ENCODE assay signal across 21 mouse cellular contexts in the genomic region with DNA sequence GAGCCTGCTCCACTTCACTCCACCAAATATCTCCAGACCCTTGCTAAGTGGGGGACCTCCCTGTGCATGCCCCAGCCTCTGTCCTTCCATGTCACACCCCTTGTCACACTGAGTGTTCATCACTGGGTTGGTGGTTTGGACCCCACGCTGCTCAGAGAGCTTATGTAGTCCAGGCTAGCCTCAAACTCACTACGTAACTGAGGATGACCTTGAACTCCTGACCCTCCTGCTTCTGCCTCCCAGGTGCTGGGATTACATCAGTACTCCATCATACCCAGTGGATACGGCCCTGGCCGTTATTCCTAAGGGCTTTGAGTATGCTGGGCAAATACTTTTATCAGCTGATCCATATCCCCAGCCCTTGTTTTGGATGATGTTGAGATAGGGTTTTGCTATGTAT. TPM values are rescaled to one million over a fixed set of nuclear protein-coding genes. Genes with fewer than 3 reads are reported as not detected.
A peak's percentile ranks its signal among the peaks of the same experiment; 100 is the strongest.
DNase-seq lines count a peak whose midpoint lies in the region; ATAC-seq and TF ChIP-seq lines count a peak whose summit lies in the region.
"Had no signal": no experiment of that assay in that cellular context is flagged by ENCODE, and none has a peak within 500 bp of the region (broad histone marks: within the 10 kb centered on the region; RNA-seq: fewer than 3 reads in every experiment).

No protein-coding gene starts in this region.

- H3K4me1 ChIP-seq in heart, embryonic 14.5 days (ENCODE audit: control insufficient read depth in 2 of 2, insufficient read depth in 2 of 2, low read length in 2 of 2): peaks cover 61 to 77% of the 10 kb centered on the region in 2 experiments
- H3K4me1 ChIP-seq in lung, embryonic 15.5 days: peaks cover 74% of the 10 kb centered on the region
- peaks cover 42% of the 10 kb centered on the region for H3K4me1 ChIP-seq in lung, postnatal 0 days (ENCODE audit: insufficient read depth, low read depth, low read length)
- peaks cover 78% of the 10 kb centered on the region for H3K4me1 ChIP-seq in embryonic facial prominence, embryonic 10.5 days
- peaks cover 71% of the 10 kb centered on the region for H3K4me1 ChIP-seq in limb, embryonic 13.5 days
- peaks cover 25% of the 10 kb centered on the region for H3K4me1 ChIP-seq in stomach, postnatal 0 days (replicated peaks; ENCODE audit: control insufficient read depth, insufficient read depth)

- no peak for DNase-seq in heart, postnatal 14 days
- DNase-seq in lung, postnatal 0 days (ENCODE audit: low spot score): no peak
- no peak for DNase-seq in embryonic facial prominence, embryonic 10.5 days (ENCODE audit: low spot score)
- DNase-seq in stomach, postnatal 0 days (ENCODE audit: low spot score): no peak
- DNase-seq in spleen, adult 18-20 months: no peak
- DNase-seq: cerebellum, adult 11 months; left cerebral cortex, postnatal 4 days; midbrain, embryonic 14.5 days had no signal

- H3K27ac ChIP-seq in heart, embryonic 14.5 days (replicated peaks in 1 of 2; ENCODE audit: control insufficient read depth in 1 of 2, insufficient read depth in 1 of 2, low read depth in 2 of 2, low read length in 2 of 2): peak overlapping the region; percentile 19 to 96; a peak in 3 of 4 replicates
- H3K27ac ChIP-seq in lung, embryonic 15.5 days: peak overlapping the region; percentile 69
- H3K27ac ChIP-seq in lung, postnatal 0 days (ENCODE audit: low read length): no peak overlapping the region
- peak overlapping the region; percentile 36; the same call in 1 of the 2 replicates for H3K27ac ChIP-seq in embryonic facial prominence, embryonic 10.5 days (replicated peaks)
- peak overlapping the region; percentile 28; the same call in 1 of the 2 replicates for H3K27ac ChIP-seq in limb, embryonic 13.5 days
- no peak overlapping the region; the same call in 1 of the 2 replicates for H3K27ac ChIP-seq in stomach, postnatal 0 days (replicated peaks)
- H3K27ac ChIP-seq: intestine, embryonic 15.5 days had no signal

- H3K4me3 ChIP-seq in heart, embryonic 14.5 days (ENCODE audit: control insufficient read depth in 1 of 2, insufficient read depth in 1 of 2, low read depth in 1 of 2, low read length in 2 of 2): no peak overlapping the region
- H3K4me3 ChIP-seq in lung, embryonic 15.5 days: no peak overlapping the region
- no peak overlapping the region for H3K4me3 ChIP-seq in lung, postnatal 0 days (ENCODE audit: low read depth, low read length)
- H3K4me3 ChIP-seq in embryonic facial prominence, embryonic 10.5 days: no peak overlapping the region
- H3K4me3 ChIP-seq in limb, embryonic 13.5 days: no peak overlapping the region
- no peak overlapping the region for H3K4me3 ChIP-seq in stomach, postnatal 0 days (ENCODE audit: low read depth, low read length)
- H3K4me3 ChIP-seq: intestine, embryonic 15.5 days had no signal

- intact Hi-C loops in heart, postnatal 14 days (cut with DNase I): no loop called here

- H3K9ac ChIP-seq in heart, embryonic 14.5 days (ENCODE audit: low read length): no peak overlapping the region; the same call in 1 of the 2 replicates
- H3K9ac ChIP-seq in lung, embryonic 15.5 days: no peak overlapping the region
- H3K9ac ChIP-seq in lung, postnatal 0 days (replicated peaks; ENCODE audit: low read depth): no peak overlapping the region
- no peak overlapping the region for H3K9ac ChIP-seq in limb, embryonic 13.5 days
- no peak overlapping the region for H3K9ac ChIP-seq in stomach, postnatal 0 days (ENCODE audit: low read length)
- H3K9ac ChIP-seq: intestine, embryonic 15.5 days had no signal

- no peak for ATAC-seq in heart, embryonic 14.5 days (ENCODE audit: insufficient number of reproducible peaks, insufficient read depth, low FRiP score, low read depth)
- no peak for ATAC-seq in lung, embryonic 15.5 days (ENCODE audit: borderline replicate concordance, extremely low read depth, low FRiP score, low TSS enrichment)
- no peak for ATAC-seq in lung, postnatal 0 days
- no peak for ATAC-seq in limb, embryonic 13.5 days (ENCODE audit: low FRiP score, low read depth)
- ATAC-seq in stomach, postnatal 0 days (ENCODE audit: low FRiP score, low TSS enrichment): no peak
- ATAC-seq: CD4-positive, CD25-positive, alpha-beta regulatory T cell, adult 4 months; forebrain, embryonic 14.5 days; intestine, embryonic 15.5 days had no signal

- TF ChIP-seq EP300 in lung, postnatal 0 days (IDR thresholded peaks at IDR 0.05): no peak
- TF ChIP-seq EP300 in stomach, postnatal 0 days (optimal IDR thresholded peaks at IDR 0.05): no peak

- TF ChIP-seq CTCF in lung, postnatal 0 days (IDR thresholded peaks at IDR 0.05): no peak
- no peak for TF ChIP-seq CTCF in stomach, postnatal 0 days (IDR thresholded peaks at IDR 0.05; ENCODE audit: low read depth)

- H3K4me2 ChIP-seq in heart, embryonic 14.5 days (ENCODE audit: low read length): no peak overlapping the region
- no peak overlapping the region for H3K4me2 ChIP-seq in lung, embryonic 15.5 days
- H3K4me2 ChIP-seq in lung, postnatal 0 days (replicated peaks; ENCODE audit: low read depth, low read length): no peak overlapping the region
- no peak overlapping the region for H3K4me2 ChIP-seq in limb, embryonic 13.5 days (replicated peaks)
- no peak overlapping the region for H3K4me2 ChIP-seq in stomach, postnatal 0 days (replicated peaks; ENCODE audit: low read depth)
- H3K4me2 ChIP-seq: intestine, embryonic 15.5 days had no signal

- WGBS in heart, embryonic 14.5 days: 80% methylated on average over 4 of the region's 4 CpGs
- 72% methylated on average over 4 of the region's 4 CpGs for WGBS in lung, embryonic 15.5 days
- 69% methylated on average over 4 of the region's 4 CpGs for WGBS in lung, postnatal 0 days
- 91% methylated on average over 4 of the region's 4 CpGs for WGBS in embryonic facial prominence, embryonic 10.5 days
- 85% methylated on average over 4 of the region's 4 CpGs for WGBS in limb, embryonic 13.5 days
- 75% methylated on average over 4 of the region's 4 CpGs for WGBS in stomach, postnatal 0 days

- H3K36me3 ChIP-seq in heart, embryonic 14.5 days (ENCODE audit: control insufficient read depth, insufficient read depth, low read length): 0 out of 2 replicates have a peak, but pooled peaks cover 8% of the 10 kb centered on the region
- H3K36me3 ChIP-seq in lung, embryonic 15.5 days: no peaks in the 10 kb centered on the region
- H3K36me3 ChIP-seq in lung, postnatal 0 days (ENCODE audit: insufficient read depth, low read length): no peaks in the 10 kb centered on the region
- H3K36me3 ChIP-seq in embryonic facial prominence, embryonic 10.5 days (replicated peaks): peaks cover 3% of the 10 kb centered on the region; the same call in 1 of the 2 replicates
- 0 out of 2 replicates have a peak, but pooled peaks cover 5% of the 10 kb centered on the region for H3K36me3 ChIP-seq in limb, embryonic 13.5 days
- H3K36me3 ChIP-seq in stomach, postnatal 0 days (ENCODE audit: control insufficient read depth, insufficient read depth, low read length): no peaks in the 10 kb centered on the region; the same call in 1 of the 2 replicates
- H3K36me3 ChIP-seq: intestine, embryonic 15.5 days had no signal

- no peaks in the 10 kb centered on the region for H3K27me3 ChIP-seq in heart, embryonic 14.5 days (ENCODE audit: control insufficient read depth, insufficient read depth, low read length)
- no peaks in the 10 kb centered on the region for H3K27me3 ChIP-seq in lung, embryonic 15.5 days
- H3K27me3 ChIP-seq in lung, postnatal 0 days (replicated peaks; ENCODE audit: insufficient read depth, low read length): no peaks in the 10 kb centered on the region
- no peaks in the 10 kb centered on the region for H3K27me3 ChIP-seq in embryonic facial prominence, embryonic 10.5 days (replicated peaks; ENCODE audit: low read depth, poor library complexity, severe bottlenecking)
- H3K27me3 ChIP-seq in limb, embryonic 13.5 days: no peaks in the 10 kb centered on the region
- no peaks in the 10 kb centered on the region for H3K27me3 ChIP-seq in stomach, postnatal 0 days (ENCODE audit: control insufficient read depth, insufficient read depth, low read length)
- H3K27me3 ChIP-seq: intestine, embryonic 15.5 days had no signal

- no peaks in the 10 kb centered on the region for H3K9me3 ChIP-seq in heart, embryonic 14.5 days (ENCODE audit: control insufficient read depth, low read length)
- H3K9me3 ChIP-seq in lung, embryonic 15.5 days: no peaks in the 10 kb centered on the region
- H3K9me3 ChIP-seq in lung, postnatal 0 days (ENCODE audit: low read length): no peaks in the 10 kb centered on the region
- H3K9me3 ChIP-seq in embryonic facial prominence, embryonic 10.5 days: no peaks in the 10 kb centered on the region
- no peaks in the 10 kb centered on the region for H3K9me3 ChIP-seq in limb, embryonic 13.5 days
- H3K9me3 ChIP-seq in stomach, postnatal 0 days (ENCODE audit: control insufficient read depth, low read length): no peaks in the 10 kb centered on the region
- H3K9me3 ChIP-seq: intestine, embryonic 15.5 days had no signal

RNA-seq across cellular contexts. Expression of gene Hspg2, which starts 24.6 kb away (rescaled TPM):
- polyA plus RNA-seq in heart, embryonic 14.5 days (2014; fragmentation: Nextera tagmentation; extraction: Ambion mirVana): 67.5 and 68.3 TPM in 2 replicates
- total RNA-seq in heart, postnatal 14 days (2021): 100 to 1,000 TPM; 436 to 447 TPM
- 32.0 and 32.1 TPM in 2 replicates for polyA plus RNA-seq in lung, embryonic 15.5 days (2015; fragmentation: Nextera tagmentation; extraction: Ambion mirVana)
- 20.2 and 25.3 TPM in 2 replicates for polyA plus RNA-seq in lung, postnatal 0 days (2015; fragmentation: Nextera tagmentation; extraction: Ambion mirVana)
- 17.4 and 19.6 TPM in 2 replicates for polyA plus RNA-seq in embryonic facial prominence, embryonic 10.5 days (2016; fragmentation: Nextera tagmentation; extraction: Ambion mirVana)
- polyA plus RNA-seq in limb, embryonic 13.5 days (2015; fragmentation: Nextera tagmentation; extraction: Ambion mirVana): 29.4 and 29.6 TPM in 2 replicates
- polyA plus RNA-seq in stomach, postnatal 0 days (2015; fragmentation: Nextera tagmentation; extraction: Ambion mirVana): 16.0 and 18.8 TPM in 2 replicates
- total RNA-seq: megakaryocyte progenitor cell, adult 5-6 weeks had no signal
- polyA plus RNA-seq: CD4-positive, CD25-positive, alpha-beta regulatory T cell, adult 4 months had no signal

RNA-seq across cellular contexts. Expression of gene 1700013G24Rik, which starts 40.1 kb away (rescaled TPM):
- polyA plus RNA-seq in heart, embryonic 14.5 days (2014; fragmentation: Nextera tagmentation; extraction: Ambion mirVana): not detected in 2 replicates
- total RNA-seq in heart, postnatal 14 days (2021): not detected
- polyA plus RNA-seq in lung, embryonic 15.5 days (2015; fragmentation: Nextera tagmentation; extraction: Ambion mirVana): not detected in 2 replicates
- not detected in 2 replicates for polyA plus RNA-seq in lung, postnatal 0 days (2015; fragmentation: Nextera tagmentation; extraction: Ambion mirVana)
- polyA plus RNA-seq in embryonic facial prominence, embryonic 10.5 days (2016; fragmentation: Nextera tagmentation; extraction: Ambion mirVana): not detected in 2 replicates
- polyA plus RNA-seq in limb, embryonic 13.5 days (2015; fragmentation: Nextera tagmentation; extraction: Ambion mirVana): 0.18 TPM in 1 of 2 replicates, not detected in the other
- polyA plus RNA-seq in stomach, postnatal 0 days (2015; fragmentation: Nextera tagmentation; extraction: Ambion mirVana): not detected in 2 replicates
- total RNA-seq: common myeloid progenitor, adult 5-6 weeks; gastrocnemius, adult 8-10 months; layer of hippocampus, postnatal 25 days; left cerebral cortex, postnatal 4 days; megakaryocyte progenitor cell, adult 5-6 weeks had no signal
- polyA plus RNA-seq: CD4-positive, CD25-positive, alpha-beta regulatory T cell, adult 4 months; forebrain, embryonic 14.5 days; hindbrain, embryonic 11.5 days; intestine, embryonic 15.5 days; large intestine, adult 2 months; liver, embryonic 16.5 days; midbrain, embryonic 14.5 days had no signal

Comparison
In these comparisons a context has a peak if more than half of its experiments do, and no peak if none do; other contexts are left out.
1. H3K27ac ChIP-seq: peak in heart, embryonic 14.5 days (2 of 2), lung, embryonic 15.5 days (single experiment), embryonic facial prominence, embryonic 10.5 days (single experiment) and limb, embryonic 13.5 days (single experiment); none in lung, postnatal 0 days (single experiment) and stomach, postnatal 0 days (single experiment).